Mouse (Mus musculus): ENCODE measurements around the gene 2700049A03Rik.

DNA sequence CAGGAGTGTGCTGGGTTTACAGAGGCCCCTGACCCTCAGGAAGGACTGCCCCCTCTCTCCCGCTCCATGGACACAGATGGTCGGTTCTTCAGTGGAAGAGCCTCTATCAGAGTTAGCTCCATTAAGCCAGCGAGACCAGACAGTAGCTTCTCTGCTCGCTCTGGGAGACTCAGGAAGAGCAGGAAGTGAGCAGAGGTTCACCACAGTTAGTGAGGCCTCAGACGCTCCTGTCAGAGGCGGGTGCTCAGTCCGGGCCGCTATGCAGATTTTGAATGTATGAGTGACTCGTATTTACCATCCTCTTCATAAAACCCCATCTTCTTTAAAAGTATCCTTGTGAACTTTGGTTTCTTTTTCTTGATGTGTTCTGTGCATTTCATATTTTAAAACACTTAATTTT is 94.9 kb downstream of the 2700049A03Rik start:
- TF ChIP-seq GATA1 (IDR thresholded peaks at IDR 0.05; ENCODE audit: borderline replicate concordance, low read length) = no peak
- TF ChIP-seq FLI1 (IDR thresholded peaks at IDR 0.05; ENCODE audit: low read length) = no peak

Measured in megakaryocyte, embryonic 14.5 days (primary cell).